Mouse (Mus musculus) intestine, embryonic 15.5 days (tissue): Measurements from ENCODE around the gene 1110002E22Rik. TPM values are rescaled to one million over a fixed set of nuclear protein-coding genes. Genes with fewer than 3 reads are reported as not detected.

Experiments used
- ATAC-seq: fragments of 200-750 bp; cut with Nextera tagmentation; 2 replicates; pipeline ENCODE4 v1.8.0; 2017; ENCODE audit warnings: moderate TSS enrichment, moderate library complexity
- H3K27ac ChIP-seq: fragments of 300-500 bp; sonication (generic); 2 replicates; pipeline ENCODE4 v1.5.1; 2015; ENCODE audit warnings: mild to moderate bottlenecking, inconsistent platforms
- H3K27me3 ChIP-seq: fragments of 300-500 bp; sonication (generic); replicated peaks from 2 replicates; pipeline ENCODE4 v1.6.1; 2015; ENCODE audit warnings: inconsistent platforms
- H3K36me3 ChIP-seq: fragments of 300-500 bp; sonication (generic); 2 replicates; pipeline ENCODE4 v1.6.1; 2015; ENCODE audit warnings: inconsistent platforms
- H3K4me1 ChIP-seq: fragments of 300-500 bp; sonication (generic); replicated peaks from 2 replicates; pipeline ENCODE4 v1.6.1; 2015; ENCODE audit warnings: inconsistent platforms
- H3K4me2 ChIP-seq: fragments of 300-500 bp; sonication (generic); replicated peaks from 2 replicates; pipeline ENCODE4 v1.6.1; 2015; ENCODE audit warnings: mild to moderate bottlenecking, inconsistent platforms
- H3K4me3 ChIP-seq: fragments of 300-500 bp; sonication (generic); replicated peaks from 2 replicates; pipeline ENCODE4 v1.5.1; 2015; ENCODE audit warnings: inconsistent platforms
- H3K9ac ChIP-seq: fragments of 300-500 bp; sonication (generic); 2 replicates; pipeline ENCODE4 v1.6.1; 2015; ENCODE audit warnings: inconsistent platforms
- H3K9me3 ChIP-seq: fragments of 300-500 bp; sonication (generic); 2 replicates; pipeline ENCODE4 v1.6.1; 2016; ENCODE audit warnings: inconsistent platforms
- WGBS: fragments of 180-500 bp; shearing (Covaris S2); methylation state at CpG from one replicate; pipeline ENCODE4 v1.1.7; 2015; 5-methylcytosine and 5-hydroxymethylcytosine counted together
- polyA plus RNA-seq: library from polyadenylated mRNA; unstranded; fragments of >200 nt; fragmentation: Nextera tagmentation; extraction: Ambion mirVana; gene quantifications from 2 replicates; pipeline ENCODE4 v1.2.1, GENCODE M21; 2015

The 1110002E22Rik gene
- polyA plus RNA-seq, 1 experiment from 2014 or later: 0.14 TPM

- Histone ChIP-seq H3K9ac (no peak overlapping the region), H3K27ac (no peak overlapping the region), H3K4me3 (no peak overlapping the region), H3K27me3 (no peaks in the 10 kb centered on the region), H3K36me3 (0 out of 2 replicates have a peak, but pooled peaks cover 3% of the 10 kb centered on the region), H3K4me1 (no peaks in the 10 kb centered on the region), H3K4me2 (no peak overlapping the region), H3K9me3 (no peaks in the 10 kb centered on the region)
- WGBS: 74% methylated on average over 10 of the region's 10 CpGs
- ATAC-seq: no peak
Measured at GRCm38 (mm10) chr3:138095718-138096117, 30.9 kb downstream of the 1110002E22Rik start.

DNA sequence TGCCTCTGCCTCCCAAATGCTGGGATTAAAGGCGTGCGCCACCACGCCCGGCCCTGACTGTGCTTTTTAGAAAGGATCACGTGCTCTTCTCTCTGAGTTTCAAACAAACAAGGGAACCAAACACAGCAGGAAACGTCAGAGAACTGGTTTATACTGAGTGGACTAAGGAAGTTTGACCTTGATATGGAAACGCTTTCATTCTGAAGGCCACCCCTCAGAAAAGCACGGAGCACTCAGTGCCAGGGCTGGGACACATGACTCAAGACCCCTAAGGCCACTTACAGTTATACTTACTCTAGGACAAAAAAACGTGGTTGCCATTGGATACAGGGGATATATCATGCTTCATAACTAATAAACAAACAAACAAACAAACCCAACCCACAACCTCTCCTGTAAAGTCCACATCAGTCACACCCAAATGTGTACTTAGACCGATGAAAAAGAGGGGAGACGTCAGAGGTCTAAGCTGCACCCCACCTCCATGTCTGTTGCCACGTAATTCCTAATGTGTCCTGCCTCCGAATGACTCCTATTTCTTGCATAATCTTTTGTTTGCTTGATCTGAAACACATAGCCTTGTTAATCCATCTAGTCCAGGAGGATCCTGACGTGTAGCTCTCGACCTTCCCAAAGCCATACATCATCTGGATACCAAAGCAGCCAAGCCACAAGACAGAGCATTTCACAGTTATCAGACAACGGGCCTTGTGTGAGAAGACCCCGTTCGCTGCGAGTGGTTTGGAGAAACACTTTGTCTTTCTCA, 31.6 kb downstream of the 1110002E22Rik start:
- H3K4me3 ChIP-seq: no peak overlapping the region
- no peak overlapping the region for H3K9ac ChIP-seq
- ATAC-seq: no peak
- no peaks in the 10 kb centered on the region for H3K4me1 ChIP-seq
- no peak overlapping the region for H3K27ac ChIP-seq
- no peak overlapping the region for H3K4me2 ChIP-seq
- 85% methylated on average over 19 of the region's 19 CpGs for WGBS
- H3K9me3 ChIP-seq: no peaks in the 10 kb centered on the region
- no peaks in the 10 kb centered on the region for H3K36me3 ChIP-seq
- H3K27me3 ChIP-seq: no peaks in the 10 kb centered on the region

- Histone ChIP-seq H3K27me3 (no peaks in the 10 kb centered on the region), H3K4me2 (no peak overlapping the region), H3K9me3 (no peaks in the 10 kb centered on the region), H3K9ac (no peak overlapping the region), H3K36me3 (no peaks in the 10 kb centered on the region), H3K4me3 (no peak overlapping the region), H3K27ac (no peak overlapping the region), H3K4me1 (no peaks in the 10 kb centered on the region)
- 62% methylated on average over 1 of the region's 1 CpGs for WGBS
- ATAC-seq: peak; percentile 54; the same call in 1 of the 2 replicates
Measured at GRCm38 (mm10) chr3:138097718-138098117, 32.9 kb downstream of the 1110002E22Rik start.

DNA sequence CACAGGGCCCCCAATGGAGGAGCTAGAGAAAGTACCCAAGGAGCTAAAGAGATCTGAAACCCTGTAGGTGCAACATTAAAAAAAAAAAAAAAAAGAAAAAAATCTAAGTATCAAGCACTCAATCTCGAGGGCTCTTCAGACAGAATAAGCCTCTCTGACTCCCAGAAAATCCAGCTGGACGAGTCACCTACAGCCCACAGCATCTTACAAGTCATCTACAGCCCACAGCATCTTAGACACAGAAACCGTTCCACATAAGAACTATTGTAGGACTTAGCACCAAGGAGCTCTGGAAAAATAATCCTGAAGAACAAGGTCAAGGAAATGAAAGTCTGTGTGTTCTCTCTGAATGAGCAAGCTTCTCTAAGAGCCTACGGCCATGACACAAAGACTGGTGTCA, 37.1 kb downstream of the 1110002E22Rik start:
- WGBS: 92% methylated on average over 4 of the region's 4 CpGs

DNA sequence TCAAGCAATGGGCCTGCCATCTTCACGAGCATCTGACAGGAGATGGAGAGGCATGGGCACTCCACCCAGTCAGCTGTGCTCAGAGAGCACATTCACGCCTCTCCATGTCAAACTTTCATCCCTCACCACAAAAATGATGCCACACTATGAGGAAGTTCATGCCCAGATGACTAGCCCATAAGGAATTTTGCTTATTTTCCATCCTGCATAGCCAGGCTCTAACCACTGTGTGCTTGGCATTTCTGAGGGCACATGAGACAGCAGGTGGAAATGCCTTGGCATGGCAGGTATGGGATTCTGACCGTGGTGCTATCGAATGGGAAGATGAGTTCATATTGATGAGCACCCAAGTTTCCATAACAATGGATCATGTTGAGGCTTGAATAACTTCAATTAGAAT, 38.8 kb downstream of the 1110002E22Rik start:
- H3K9me3 ChIP-seq: no peaks in the 10 kb centered on the region
- ATAC-seq: no peak
- 93% methylated on average over 4 of the region's 4 CpGs for WGBS
- H3K27me3 ChIP-seq: no peaks in the 10 kb centered on the region
- H3K4me3 ChIP-seq: no peak overlapping the region
- no peak overlapping the region for H3K27ac ChIP-seq
- no peak overlapping the region for H3K4me2 ChIP-seq
- H3K9ac ChIP-seq: no peak overlapping the region
- H3K4me1 ChIP-seq: no peaks in the 10 kb centered on the region
- no peaks in the 10 kb centered on the region for H3K36me3 ChIP-seq

More for the DNA sequence above, 37.1 kb downstream of the 1110002E22Rik start:
- Histone ChIP-seq H3K4me3 (no peak overlapping the region), H3K27me3 (no peaks in the 10 kb centered on the region), H3K9ac (no peak overlapping the region), H3K4me1 (no peaks in the 10 kb centered on the region), H3K36me3 (no peaks in the 10 kb centered on the region), H3K4me2 (no peak overlapping the region), H3K9me3 (no peaks in the 10 kb centered on the region), H3K27ac (no peak overlapping the region)
- ATAC-seq: no peak

GRCm38 (mm10) chr3:138105056-138105455, 40.2 kb downstream of the 1110002E22Rik start:
- no peak for ATAC-seq
- no peaks in the 10 kb centered on the region for H3K9me3 ChIP-seq
- no peaks in the 10 kb centered on the region for H3K27me3 ChIP-seq
- 76% methylated on average over 5 of the region's 5 CpGs for WGBS
- H3K27ac ChIP-seq: no peak overlapping the region
- H3K36me3 ChIP-seq: no peaks in the 10 kb centered on the region
- no peak overlapping the region for H3K9ac ChIP-seq
- H3K4me2 ChIP-seq: no peak overlapping the region
- no peaks in the 10 kb centered on the region for H3K4me1 ChIP-seq
- H3K4me3 ChIP-seq: no peak overlapping the region

DNA sequence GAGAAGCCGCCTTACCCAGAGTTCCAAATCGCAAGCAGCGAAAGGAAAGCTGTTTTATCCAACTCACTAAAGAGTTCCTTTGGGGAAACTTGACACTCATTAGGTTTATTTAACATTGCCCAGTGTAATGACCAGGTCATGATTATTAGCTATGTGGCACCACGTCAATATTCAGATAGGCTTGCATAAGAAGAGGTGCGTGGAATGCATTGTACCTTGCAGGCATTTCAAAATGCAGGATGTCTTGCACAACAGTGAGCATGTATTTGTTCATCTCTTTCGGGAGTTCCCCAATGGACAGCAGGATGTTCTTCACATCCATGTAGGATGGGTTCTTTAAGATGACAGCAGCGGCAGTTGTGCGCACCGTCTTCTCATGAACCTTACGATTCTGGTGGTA, 42.0 kb downstream of the 1110002E22Rik start:
- 93% methylated on average over 10 of the region's 10 CpGs for WGBS
- no peak for ATAC-seq
- Histone ChIP-seq H3K4me3 (no peak overlapping the region), H3K9ac (no peak overlapping the region), H3K4me1 (no peaks in the 10 kb centered on the region), H3K36me3 (no peaks in the 10 kb centered on the region), H3K27me3 (no peaks in the 10 kb centered on the region), H3K9me3 (no peaks in the 10 kb centered on the region), H3K27ac (no peak overlapping the region), H3K4me2 (no peak overlapping the region)

DNA sequence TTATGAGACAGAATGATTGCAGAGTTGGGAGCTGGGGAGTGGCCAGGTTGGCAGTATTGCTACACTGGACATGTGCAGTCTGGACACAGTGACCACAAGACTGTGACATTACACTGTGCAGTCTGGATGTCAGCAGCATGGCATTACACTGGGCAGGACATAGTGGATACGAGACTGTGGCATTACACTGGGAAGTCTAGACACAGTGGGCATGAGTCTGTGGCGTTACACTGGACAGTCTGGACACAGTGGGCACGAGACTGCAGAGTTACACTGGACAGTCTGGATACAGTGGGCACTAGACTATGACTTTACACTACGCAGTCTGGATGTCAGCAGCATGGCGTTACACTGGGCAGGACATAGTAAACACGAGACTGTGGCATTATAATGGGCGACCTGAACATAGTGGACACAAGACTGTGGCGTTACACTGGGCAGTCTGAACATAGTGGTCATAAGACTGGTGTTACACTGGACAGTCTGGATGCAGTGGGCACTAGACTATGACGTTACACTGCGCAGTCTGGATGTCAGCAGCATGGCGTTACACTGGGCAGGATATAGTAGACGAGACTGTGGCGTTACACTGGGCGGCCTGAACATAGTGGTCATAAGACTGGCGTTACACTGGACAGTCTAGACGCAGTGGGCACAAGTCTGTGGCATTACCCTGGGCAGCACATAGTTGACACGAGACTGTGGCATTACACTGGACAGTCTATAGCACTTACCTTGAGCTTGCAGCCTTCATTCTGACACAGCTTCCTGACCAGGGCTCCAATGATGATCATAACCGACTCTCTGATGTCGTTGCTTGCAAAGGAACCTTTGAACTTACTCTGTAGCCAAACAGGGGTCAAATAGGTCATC, 46.3 kb downstream of the 1110002E22Rik start:
- H3K27ac ChIP-seq: no peak overlapping the region
- peak; percentile 42; the same call in 1 of the 2 replicates for ATAC-seq
- no peaks in the 10 kb centered on the region for H3K27me3 ChIP-seq
- 89% methylated on average over 19 of the region's 19 CpGs for WGBS
- no peaks in the 10 kb centered on the region for H3K4me1 ChIP-seq
- H3K4me2 ChIP-seq: no peak overlapping the region
- no peaks in the 10 kb centered on the region for H3K36me3 ChIP-seq
- H3K4me3 ChIP-seq: no peak overlapping the region
- no peaks in the 10 kb centered on the region for H3K9me3 ChIP-seq
- H3K9ac ChIP-seq: no peak overlapping the region

DNA sequence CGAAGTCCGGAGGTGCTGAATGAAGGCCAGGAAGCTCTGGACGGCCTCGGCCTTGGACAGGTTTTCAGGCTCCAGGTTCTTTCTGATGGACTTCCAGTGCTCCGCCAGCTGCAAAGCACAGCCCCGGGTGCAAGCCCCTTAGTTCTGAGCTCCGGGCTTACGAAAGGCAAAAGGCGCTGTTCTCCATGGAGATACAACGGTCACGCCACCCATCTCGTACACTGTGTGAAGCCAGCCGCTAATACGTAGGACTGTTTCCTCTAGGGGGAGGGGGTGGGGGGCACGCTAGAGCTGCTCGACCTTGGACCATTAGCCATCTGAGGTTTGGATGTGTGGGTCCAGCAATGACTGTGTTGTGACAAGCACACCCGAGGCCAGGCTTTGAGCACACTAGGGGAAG, 49.3 kb downstream of the 1110002E22Rik start:
- H3K27ac ChIP-seq: no peak overlapping the region
- WGBS: 88% methylated on average over 17 of the region's 17 CpGs
- no peaks in the 10 kb centered on the region for H3K9me3 ChIP-seq
- ATAC-seq: no peak
- no peak overlapping the region for H3K4me2 ChIP-seq
- no peaks in the 10 kb centered on the region for H3K4me1 ChIP-seq
- H3K4me3 ChIP-seq: no peak overlapping the region
- H3K9ac ChIP-seq: no peak overlapping the region
- no peaks in the 10 kb centered on the region for H3K27me3 ChIP-seq
- no peaks in the 10 kb centered on the region for H3K36me3 ChIP-seq

GRCm38 (mm10) chr3:138116871-138117270, 52.0 kb downstream of the 1110002E22Rik start:
- Histone ChIP-seq H3K4me3 (no peak overlapping the region), H3K27me3 (no peaks in the 10 kb centered on the region), H3K27ac (no peak overlapping the region), H3K4me1 (0 out of 2 replicates have a peak, but pooled peaks cover 3% of the 10 kb centered on the region), H3K9me3 (no peaks in the 10 kb centered on the region), H3K36me3 (no peaks in the 10 kb centered on the region), H3K4me2 (no peak overlapping the region), H3K9ac (no peak overlapping the region)
- no peak for ATAC-seq
- 80% methylated on average over 4 of the region's 4 CpGs for WGBS

DNA sequence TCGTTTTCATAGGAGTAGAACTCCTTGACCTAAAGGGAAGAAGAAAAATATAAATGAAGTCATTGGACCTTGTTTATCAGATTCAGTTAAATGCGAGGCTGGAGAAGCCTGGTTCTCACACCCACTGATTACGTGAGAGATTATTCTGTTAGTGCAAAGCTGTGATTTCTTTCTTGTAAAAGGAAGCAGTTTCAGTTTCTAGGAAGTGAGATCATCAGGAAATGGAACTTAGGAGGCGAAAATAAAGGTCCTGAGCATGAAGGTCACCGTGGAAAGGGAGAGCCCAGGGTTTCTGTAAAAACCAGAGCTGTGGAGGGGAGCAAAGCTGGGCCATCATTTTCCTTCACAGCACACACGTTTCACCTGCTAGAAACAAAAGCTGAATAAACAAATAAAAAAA, 53.5 kb downstream of the 1110002E22Rik start:
- no peaks in the 10 kb centered on the region for H3K9me3 ChIP-seq
- no peak overlapping the region for H3K9ac ChIP-seq
- no peaks in the 10 kb centered on the region for H3K27me3 ChIP-seq
- H3K4me1 ChIP-seq: 0 out of 2 replicates have a peak, but pooled peaks cover 3% of the 10 kb centered on the region
- H3K4me2 ChIP-seq: no peak overlapping the region
- no peak overlapping the region for H3K27ac ChIP-seq
- ATAC-seq: no peak
- no peaks in the 10 kb centered on the region for H3K36me3 ChIP-seq
- H3K4me3 ChIP-seq: no peak overlapping the region
- WGBS: 70% methylated on average over 6 of the region's 6 CpGs

DNA sequence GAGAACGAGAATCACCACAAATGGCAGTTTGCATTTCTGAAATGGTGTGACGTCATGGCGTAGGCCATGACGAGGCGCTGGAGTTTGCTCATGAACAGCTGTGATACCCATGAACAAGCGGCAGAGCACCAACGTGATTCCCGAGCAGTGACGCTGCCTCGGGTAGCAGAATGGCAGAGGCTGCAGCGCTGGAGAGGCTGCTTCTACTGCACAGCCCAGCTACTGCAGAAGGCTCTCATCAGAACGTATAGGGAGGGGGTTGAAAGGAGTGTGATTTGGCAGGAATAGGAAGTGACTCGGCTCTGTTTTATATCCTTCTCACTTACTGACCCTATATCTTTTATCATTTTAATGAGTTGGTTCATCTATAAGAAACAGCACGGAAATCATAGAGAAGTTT, 54.0 kb downstream of the 1110002E22Rik start:
- Histone ChIP-seq H3K36me3 (no peaks in the 10 kb centered on the region), H3K9ac (no peak overlapping the region), H3K27ac (no peak overlapping the region), H3K4me1 (0 out of 2 replicates have a peak, but pooled peaks cover 3% of the 10 kb centered on the region), H3K9me3 (no peaks in the 10 kb centered on the region), H3K27me3 (no peaks in the 10 kb centered on the region), H3K4me2 (no peak overlapping the region), H3K4me3 (no peak overlapping the region)
- WGBS: 74% methylated on average over 14 of the region's 14 CpGs
- no peak for ATAC-seq
